Mouse (Mus musculus): Measurements from ENCODE around the gene Tlcd1.
A peak's percentile ranks its signal among the peaks of the same experiment; 100 is the strongest.
"Not testable (repeated sequence)": the region's sequence is repeated elsewhere in the genome, so short reads cannot be mapped to it uniquely, and the experiment has no call there.

Tlcd1 gene

DNA sequence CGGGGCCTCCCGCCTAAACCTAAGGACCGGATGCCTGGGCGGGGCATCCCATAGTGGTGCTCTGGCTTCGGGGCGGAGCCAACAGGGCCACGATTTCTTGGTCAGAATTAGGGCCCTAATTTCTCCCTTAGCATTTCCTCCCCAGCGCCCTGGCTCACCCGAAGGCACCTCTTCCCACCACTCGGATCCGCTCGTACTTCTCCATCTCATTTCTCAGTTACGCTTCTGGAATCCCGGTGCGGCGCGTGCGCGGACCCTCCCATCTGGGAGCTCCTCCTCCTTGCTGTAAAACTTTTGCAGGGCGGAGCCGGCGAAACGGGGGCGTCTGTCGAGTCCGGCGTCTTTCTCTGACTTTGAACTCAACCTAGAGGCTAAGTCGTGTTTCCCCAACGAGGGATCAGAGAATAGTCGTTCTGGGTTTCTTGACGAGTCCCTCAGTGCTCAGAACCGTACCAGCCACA lies at the start of gene Tlcd1, which contains the start of gene Nek8:
TSS of gene Tlcd1 (plus strand) at position 310 of the 461 bp plus-strand sequence.
TSS of gene Nek8 (minus strand) at position 274 of the 461 bp plus-strand sequence.
- peak; percentile 96 for DNase-seq

DNA sequence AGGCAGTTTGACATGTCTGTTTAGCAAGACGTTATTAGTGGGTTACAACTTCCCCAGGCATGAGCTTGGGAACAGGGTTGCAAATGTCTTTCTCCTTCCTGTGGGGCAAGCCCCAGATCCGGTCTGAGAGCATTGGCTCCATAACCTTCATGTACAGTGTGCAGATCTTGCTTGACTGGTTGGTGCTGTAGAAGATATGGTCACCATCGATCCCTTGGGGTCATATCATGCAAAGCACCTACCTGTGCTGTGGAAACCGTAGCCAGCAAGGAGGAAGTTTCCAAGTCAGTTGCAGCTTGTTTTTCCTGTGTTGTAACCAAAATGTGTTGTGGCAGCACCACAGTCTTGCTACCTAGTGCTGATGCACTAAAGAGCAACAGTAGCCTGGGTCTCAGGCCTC lies 49.8 kb upstream of the Tlcd1 start:
- no peak for DNase-seq

- no peak for DNase-seq
Measured at GRCm38 (mm10) chr11:78129458-78129857, 47.1 kb upstream of the Tlcd1 start.

GRCm38 (mm10) chr11:78133915-78134314 lies 42.6 kb upstream of the Tlcd1 start:
- DNase-seq, result no peak

DNA sequence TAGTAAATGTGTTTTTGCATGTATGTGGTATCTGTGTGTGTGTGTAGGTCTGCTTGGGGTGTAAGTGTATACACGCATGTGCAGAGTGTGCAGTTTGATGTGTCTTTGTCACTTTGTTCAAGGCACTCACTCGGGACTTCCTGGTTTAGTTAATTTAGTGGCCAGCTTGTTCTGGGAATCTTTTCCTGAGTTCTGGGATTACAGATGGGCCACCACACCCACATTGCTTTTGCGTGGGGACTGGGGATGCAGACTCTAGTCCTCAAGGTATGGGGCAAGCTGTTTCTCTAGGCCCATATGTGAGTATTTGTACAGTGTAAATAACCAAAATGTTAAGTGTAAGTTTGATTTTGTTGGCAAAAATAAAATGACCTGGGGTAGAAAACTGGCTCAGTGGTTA lies 42.2 kb upstream of the Tlcd1 start:
- DNase-seq, result no peak

DNA sequence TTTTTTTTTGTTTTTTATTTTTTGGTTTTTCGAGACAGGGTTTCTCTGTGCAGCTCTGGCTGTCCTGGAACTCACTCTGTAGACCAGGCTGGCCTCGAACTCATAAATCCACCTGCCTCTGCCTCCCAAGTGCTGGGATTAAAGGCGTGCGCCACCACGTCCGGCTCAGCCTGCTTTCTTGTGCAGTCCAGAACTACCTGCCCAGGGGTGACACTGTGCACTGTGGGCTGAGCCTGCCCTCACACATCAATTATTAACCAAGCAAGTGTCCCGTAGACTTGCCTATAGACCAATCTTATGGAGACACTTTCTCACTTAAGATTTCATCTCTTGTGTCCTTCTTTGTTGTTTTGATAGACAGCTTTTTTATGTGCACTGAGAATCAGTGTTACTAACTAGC lies 41.2 kb upstream of the Tlcd1 start:
- not testable (repeated sequence) for DNase-seq

GRCm38 (mm10) chr11:78136132-78136531 lies 40.4 kb upstream of the Tlcd1 start:
- no peak for DNase-seq

DNA sequence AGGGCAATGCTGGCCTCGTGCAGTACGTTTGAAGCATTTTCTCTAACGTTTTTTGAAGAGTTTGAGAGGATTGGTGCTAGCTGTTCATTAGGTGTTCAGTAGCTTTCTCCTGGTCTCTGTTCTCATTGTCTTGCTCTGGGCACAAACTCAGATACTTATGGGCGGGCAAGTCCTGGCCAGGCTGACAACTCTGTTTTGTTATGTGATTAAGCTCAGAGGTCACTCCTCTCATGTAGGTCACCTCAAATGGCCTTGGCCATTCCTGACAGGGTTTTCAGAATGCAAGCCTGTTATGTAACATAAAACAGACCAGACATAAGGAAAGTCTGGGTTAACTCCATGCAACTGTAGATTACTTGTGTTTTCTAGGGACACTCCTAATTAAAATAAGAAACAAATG lies 38.9 kb upstream of the Tlcd1 start:
- DNase-seq, result no peak

DNA sequence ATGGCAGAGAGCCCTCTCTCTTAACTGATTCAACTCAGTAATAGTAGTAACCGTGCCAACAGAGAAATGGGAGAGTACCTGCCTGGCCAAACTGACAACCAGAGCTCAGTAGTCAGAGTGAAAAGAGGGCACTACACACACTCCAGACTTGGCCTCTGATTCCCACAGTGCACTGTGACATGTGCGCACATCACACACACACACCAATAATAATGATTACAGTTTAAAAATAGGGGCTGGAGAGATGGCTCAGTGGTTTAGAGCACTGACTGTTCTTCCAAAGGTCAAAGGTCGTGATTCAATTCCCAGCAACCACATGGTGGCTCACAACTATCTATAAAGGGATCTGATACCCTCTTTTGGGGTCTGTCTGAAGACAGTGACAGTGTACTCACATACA lies 38.5 kb upstream of the Tlcd1 start:
- DNase-seq, result no peak

DNA sequence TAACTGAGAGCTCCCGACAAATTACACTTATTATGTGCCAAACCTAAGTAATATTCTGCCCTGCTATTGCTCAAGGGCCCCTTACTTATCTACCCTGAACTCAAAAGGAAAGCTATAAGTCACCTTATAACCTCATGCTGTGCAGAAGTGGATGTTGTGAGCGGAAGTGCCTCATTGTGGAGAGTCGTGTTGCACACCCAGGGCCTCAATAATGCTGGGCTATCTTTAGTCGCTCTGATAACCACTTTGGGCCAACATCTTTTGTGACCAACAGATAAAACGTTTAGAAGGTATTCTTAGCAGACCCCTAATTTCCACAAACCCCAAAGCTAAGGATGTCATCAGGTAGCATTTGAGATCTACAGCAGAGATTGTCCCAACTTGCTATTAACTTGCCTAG lies 35.8 kb upstream of the Tlcd1 start:
- no peak for DNase-seq

DNA sequence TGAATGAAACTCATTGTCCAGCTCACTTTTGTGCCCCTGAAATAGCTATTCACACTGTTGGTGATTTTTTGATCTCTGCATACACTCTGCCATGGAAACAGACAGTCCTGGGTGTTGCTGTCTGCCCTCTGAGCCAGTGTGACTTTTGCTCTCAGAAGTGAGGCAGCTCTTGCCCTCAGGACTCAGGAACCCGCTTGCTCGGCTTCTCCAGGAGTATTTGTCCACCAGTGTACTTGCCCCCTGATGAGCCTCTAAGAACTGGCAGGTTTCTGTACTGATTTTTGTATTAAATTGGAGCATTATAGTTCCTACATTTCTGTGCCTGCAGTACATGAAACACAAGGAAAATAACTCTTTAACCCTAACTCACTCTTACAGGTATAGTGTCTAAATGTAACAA lies 33.0 kb upstream of the Tlcd1 start:
- DNase-seq, result no peak

DNA sequence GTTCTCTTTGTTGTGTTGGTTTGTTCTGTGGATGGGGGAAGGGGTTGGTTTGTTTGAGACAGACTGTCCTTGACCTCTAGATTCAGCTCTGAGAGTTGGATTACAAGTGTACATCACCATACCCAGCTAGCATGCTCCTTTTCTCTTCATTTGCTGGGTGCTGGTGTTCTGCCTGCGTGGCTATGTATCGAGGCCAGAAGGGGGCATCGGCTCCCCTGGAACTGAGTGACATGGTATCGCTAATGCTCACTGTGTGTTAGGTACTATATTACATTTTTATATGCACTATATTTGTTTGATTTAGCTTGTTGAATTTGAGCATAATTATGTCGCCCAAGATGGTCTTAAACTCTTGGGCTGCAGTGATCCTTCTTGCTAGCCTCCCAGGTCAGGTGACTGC lies 30.3 kb upstream of the Tlcd1 start:
- no peak for DNase-seq

DNA sequence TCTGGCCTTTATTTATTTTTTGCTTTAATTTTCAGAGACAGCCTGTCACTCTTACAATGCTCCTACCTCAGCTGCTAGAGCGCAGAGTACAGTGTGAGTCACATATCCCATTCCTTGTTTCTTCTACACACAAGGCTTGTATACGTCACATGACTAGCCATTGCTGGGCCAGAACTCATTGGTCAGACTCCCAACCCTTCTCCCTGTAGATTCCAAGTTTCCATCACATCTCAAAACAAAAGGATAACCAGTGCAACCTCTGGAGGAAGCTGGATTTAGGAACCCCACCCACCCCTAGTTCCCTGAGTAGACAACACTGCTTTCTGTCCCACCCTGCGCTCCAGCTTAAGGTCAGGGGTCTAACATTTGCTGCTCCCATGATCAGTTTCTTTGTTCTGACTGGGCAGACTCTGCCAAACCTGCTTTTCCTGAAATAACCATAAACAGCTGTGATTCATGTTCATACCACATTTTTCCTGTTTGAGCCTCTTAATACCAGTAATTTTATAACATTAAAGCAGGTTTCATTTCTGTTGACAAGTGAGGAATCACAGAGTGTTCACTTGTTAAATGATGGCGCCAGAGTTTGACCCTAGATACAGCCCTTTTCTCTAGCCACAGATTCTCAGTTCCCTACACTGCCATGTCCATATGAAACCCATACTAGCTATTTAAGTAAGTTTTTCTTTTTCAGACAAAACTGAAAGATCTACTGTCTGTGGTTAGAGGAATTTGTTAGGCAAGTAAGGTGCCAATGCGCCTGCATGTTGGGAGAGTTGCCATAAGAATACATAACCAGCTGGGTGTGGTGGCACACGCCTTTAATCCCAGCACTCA lies 29.6 kb upstream of the Tlcd1 start:
- DNase-seq, result peak; percentile 21

DNA sequence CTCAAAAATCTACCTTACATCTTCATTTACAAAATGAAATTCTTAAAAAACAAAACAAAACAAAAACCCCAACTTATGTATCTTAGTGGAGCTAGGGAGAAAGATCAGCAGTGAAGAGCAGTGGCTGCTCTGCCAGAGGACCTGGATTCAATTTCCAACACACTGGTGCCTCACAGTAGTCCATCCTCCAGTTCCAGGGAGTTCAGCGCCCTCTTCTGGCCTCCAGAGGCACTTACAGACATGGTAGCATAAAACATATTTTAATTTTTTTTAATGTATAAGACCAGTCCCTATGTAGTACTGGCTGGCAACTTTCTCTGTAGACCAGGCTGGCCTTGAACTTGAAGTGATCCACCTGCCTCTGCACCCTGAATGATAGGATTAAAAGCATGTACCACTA lies 25.4 kb upstream of the Tlcd1 start:
- peak; percentile 41 for DNase-seq

- peak; percentile 88 for DNase-seq
Measured at GRCm38 (mm10) chr11:78152299-78153231, 23.9 kb upstream of the Tlcd1 start.

DNA sequence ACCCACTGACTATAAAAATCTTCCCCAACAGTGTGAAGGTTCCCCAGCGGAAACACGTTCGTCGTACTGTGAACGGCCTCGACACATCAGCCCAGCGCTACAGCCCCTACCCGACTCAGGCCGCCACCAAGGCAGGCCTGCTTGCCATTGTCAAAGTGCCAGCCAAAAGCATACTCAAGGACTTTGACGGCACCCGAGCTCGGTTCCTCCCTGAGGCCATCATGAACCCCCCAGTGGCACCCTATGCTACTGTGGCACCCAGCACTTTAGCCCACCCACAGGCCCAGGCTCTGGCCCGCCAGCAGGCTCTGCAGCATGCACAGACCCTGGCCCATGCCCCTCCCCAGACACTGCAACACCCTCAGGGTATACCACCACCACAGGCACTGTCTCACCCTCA lies 22.7 kb upstream of the Tlcd1 start:
- peak; percentile 26 for DNase-seq

- DNase-seq, result no peak
Measured at GRCm38 (mm10) chr11:78155674-78156073, 20.8 kb upstream of the Tlcd1 start.

DNA sequence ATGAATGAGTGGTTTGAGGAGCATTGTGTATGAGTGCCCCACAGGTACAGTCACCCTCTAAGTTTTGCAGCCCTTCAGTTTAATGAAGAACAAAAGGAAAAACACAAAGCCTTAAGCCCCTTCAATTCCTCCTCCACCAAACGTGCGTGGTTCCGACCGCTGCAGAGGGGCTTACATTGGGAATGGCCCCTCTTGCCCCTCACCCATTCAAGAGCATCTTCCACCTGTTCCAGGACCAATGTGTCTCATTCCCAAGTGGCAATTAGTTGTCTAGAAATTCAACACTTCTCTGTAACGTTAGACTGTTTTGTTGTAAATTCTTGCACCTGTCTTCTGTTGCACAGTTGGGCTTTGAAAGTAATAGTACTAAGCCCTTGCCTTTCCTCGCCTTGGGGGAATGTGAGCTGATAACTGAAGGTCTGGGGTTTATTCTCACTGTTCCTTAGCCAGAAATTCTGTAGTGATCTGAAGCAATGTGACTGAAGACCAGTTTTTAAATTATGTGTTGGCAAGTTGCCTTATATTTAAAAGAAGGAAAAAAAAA lies 20.3 kb upstream of the Tlcd1 start:
- DNase-seq, result no peak

- peak; percentile 92 for DNase-seq
Measured at GRCm38 (mm10) chr11:78159096-78159495, 17.4 kb upstream of the Tlcd1 start.

GRCm38 (mm10) chr11:78159557-78159956 lies 17.0 kb upstream of the Tlcd1 start:
- DNase-seq, result no peak

GRCm38 (mm10) chr11:78160171-78160570 lies 16.3 kb upstream of the Tlcd1 start:
- no peak for DNase-seq

DNA sequence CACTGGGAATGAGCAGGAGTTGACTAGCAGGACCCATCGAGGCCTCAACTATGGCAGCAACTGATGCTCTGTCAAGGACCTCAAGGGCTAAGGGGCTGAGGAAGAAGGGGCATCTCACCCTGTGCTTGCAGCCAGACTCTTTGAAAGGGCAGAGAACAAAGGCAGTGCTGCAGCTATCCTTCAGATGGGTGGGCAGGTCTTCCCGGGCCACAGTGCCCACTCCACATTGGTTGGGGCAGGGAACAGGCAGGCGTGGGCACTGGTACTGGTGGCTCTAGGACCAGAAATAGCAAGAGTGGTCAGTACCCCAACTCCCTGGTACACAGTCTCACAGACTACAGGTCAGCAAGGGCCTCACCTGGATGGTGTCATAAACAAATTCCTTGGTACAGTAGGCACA lies 15.8 kb upstream of the Tlcd1 start:
- DNase-seq, result no peak

- no peak for DNase-seq
Measured at GRCm38 (mm10) chr11:78161169-78161568, 15.3 kb upstream of the Tlcd1 start.
